Mouse (Mus musculus) E14TG2a.4 (cell line): ENCODE measurements around the gene Diaph2.

Experiments used
- CTCF ChIP-seq: conservative IDR thresholded peaks from 2 replicates; pipeline ENCODE4 v1.5.1; 2014; ENCODE audit warnings: low read length
- POU5F1 ChIP-seq: IDR thresholded peaks from 2 replicates; pipeline ENCODE4 v1.6.1; 2014; ENCODE audit warnings: low read length, borderline replicate concordance

GRCm38 (mm10) chrX:129750094-129750569 lies 590 bp downstream of the Diaph2 start:
- TF ChIP-seq CTCF (no peak), POU5F1 (no peak)
